Mouse (Mus musculus) ES-Bruce4 (cell line): ENCODE measurements around the gene Slc30a9.

Experiments used
- CTCF ChIP-seq: IDR thresholded peaks from one replicate; pipeline ENCODE4 v1.8.1; 2011; ENCODE audit warnings: low read depth, low read length
- EP300 ChIP-seq: IDR thresholded peaks from 2 replicates; pipeline ENCODE4 v1.6.1; 2011; ENCODE audit warnings: low read depth, low read length; ENCODE audit not compliant: insufficient read depth
- POLR2A ChIP-seq: IDR thresholded peaks from one replicate; pipeline ENCODE4 v1.8.1; 2011; ENCODE audit warnings: low read length; ENCODE audit not compliant: insufficient read depth

DNA sequence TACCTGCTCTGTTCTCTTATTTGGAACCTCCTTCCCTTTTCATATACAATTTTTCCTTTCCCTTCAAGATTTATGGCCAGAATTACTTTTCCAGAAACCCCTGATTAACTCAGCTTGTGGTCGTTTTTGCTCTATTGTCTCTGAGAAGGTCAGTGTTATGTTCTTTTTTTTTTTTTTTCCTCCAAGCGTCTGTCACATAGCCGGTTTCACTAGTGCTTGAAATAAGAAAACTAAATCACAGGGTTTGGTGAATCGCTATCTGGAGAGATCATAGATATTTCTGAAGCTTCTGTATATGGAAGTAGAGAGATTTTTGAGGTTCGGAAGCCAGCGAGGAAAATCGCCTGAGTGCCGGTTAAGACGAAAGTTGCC is 46.6 kb upstream of the Slc30a9 start:
- TF ChIP-seq CTCF (no peak), EP300 (no peak), POLR2A (no peak)
